Mouse (Mus musculus) embryonic facial prominence, embryonic 14.5 days (tissue): ENCODE data around the gene Ppan. TPM values are rescaled to one million over a fixed set of nuclear protein-coding genes. Genes with fewer than 3 reads are reported as not detected.

Source experiments
- ATAC-seq: fragments of 200-750 bp; cut with Nextera tagmentation; 2 replicates; pipeline ENCODE4 v1.8.0; 2017; ENCODE audit warnings: low read depth, moderate number of reproducible peaks, moderate TSS enrichment
- DNase-seq: peaks from one replicate; pipeline ENCODE4 v3.0.0-alpha.2; 2015; ENCODE audit warnings: low spot score
- H3K27ac ChIP-seq: fragments of 300-500 bp; sonication (generic); replicated peaks from 2 replicates; pipeline ENCODE4 v1.5.1; 2014; ENCODE audit warnings: low read depth, mild to moderate bottlenecking, low read length, moderate library complexity
- H3K27me3 ChIP-seq: fragments of 300-500 bp; sonication (generic); replicated peaks from 2 replicates; pipeline ENCODE4 v1.6.1; 2014; ENCODE audit warnings: low read length; ENCODE audit not compliant: control insufficient read depth, insufficient read depth
- H3K36me3 ChIP-seq: fragments of 300-500 bp; sonication (generic); 2 replicates; pipeline ENCODE4 v1.6.1; 2014; ENCODE audit warnings: low read length, mixed read lengths; ENCODE audit not compliant: control insufficient read depth, insufficient read depth
- H3K4me1 ChIP-seq: fragments of 300-500 bp; sonication (generic); 2 replicates; pipeline ENCODE4 v1.6.1; 2014; ENCODE audit warnings: antibody characterized with exemption, low read length; ENCODE audit not compliant: control insufficient read depth, insufficient read depth
- H3K4me2 ChIP-seq: fragments of 300-500 bp; sonication (generic); 2 replicates; pipeline ENCODE4 v1.6.1; 2014; ENCODE audit warnings: low read depth, mild to moderate bottlenecking, low read length, moderate library complexity, mixed read lengths
- H3K4me3 ChIP-seq: fragments of 300-500 bp; sonication (generic); 2 replicates; pipeline ENCODE4 v1.5.1; 2014; ENCODE audit warnings: low read depth, mild to moderate bottlenecking, low read length
- H3K9ac ChIP-seq: fragments of 300-500 bp; sonication (generic); 2 replicates; pipeline ENCODE4 v1.6.1; 2014; ENCODE audit warnings: low read depth, mild to moderate bottlenecking, low read length, moderate library complexity, mixed read lengths
- H3K9me3 ChIP-seq: fragments of 300-500 bp; sonication (generic); 2 replicates; pipeline ENCODE4 v1.6.1; 2016; ENCODE audit warnings: low read length; ENCODE audit not compliant: control insufficient read depth
- WGBS: fragments of 180-500 bp; shearing (Covaris S2); extraction: QIAGEN DNeasy Blood & Tissue Kit; methylation state at CpG from one replicate; pipeline ENCODE4 v1.1.7; 2014; 5-methylcytosine and 5-hydroxymethylcytosine counted together
- polyA plus RNA-seq: library from polyadenylated mRNA; unstranded; fragments of >200 nt; fragmentation: Nextera tagmentation; extraction: Ambion mirVana; gene quantifications from 2 replicates; pipeline ENCODE4 v1.2.1, GENCODE M21; 2014

The Ppan gene
- polyA plus RNA-seq, 1 experiment from 2014 or later = 65.7 TPM

- no peak for DNase-seq
- no peak overlapping the region for H3K9ac ChIP-seq
- H3K4me1 ChIP-seq = no peaks in the 10 kb centered on the region
- no peak overlapping the region for H3K4me2 ChIP-seq
- no peaks in the 10 kb centered on the region for H3K36me3 ChIP-seq
- ATAC-seq = no peak
- no peak overlapping the region for H3K27ac ChIP-seq
- H3K9me3 ChIP-seq = no peaks in the 10 kb centered on the region
- 61% methylated on average over 3 of the region's 3 CpGs for WGBS
- no peak overlapping the region for H3K4me3 ChIP-seq
- peaks cover 36% of the 10 kb centered on the region for H3K27me3 ChIP-seq
These were observed 21.1 kb upstream of the Ppan start for GRCm38 (mm10) chr9:20866879-20867278.

- H3K27me3 ChIP-seq = peaks cover 36% of the 10 kb centered on the region
- 10% methylated on average over 43 of the region's 53 CpGs for WGBS
- no peaks in the 10 kb centered on the region for H3K4me1 ChIP-seq
- peak within 1 kb of the TSS; percentile 59 for H3K4me2 ChIP-seq
- no peaks in the 10 kb centered on the region for H3K36me3 ChIP-seq
- peak; percentile 39 for DNase-seq
- no peak within 1 kb of the TSS for H3K27ac ChIP-seq
- H3K9ac ChIP-seq = peak within 1 kb of the TSS; percentile 61
- no peaks in the 10 kb centered on the region for H3K9me3 ChIP-seq
- H3K4me3 ChIP-seq = peak within 1 kb of the TSS; percentile 49
- ATAC-seq = peak; percentile 51
These were observed 19.4 kb upstream of the Ppan start, which contains the start of gene A230050P20Rik for GRCm38 (mm10) chr9:20868448-20869001. A230050P20Rik (plus strand) TSS chr9:20868642.

DNA sequence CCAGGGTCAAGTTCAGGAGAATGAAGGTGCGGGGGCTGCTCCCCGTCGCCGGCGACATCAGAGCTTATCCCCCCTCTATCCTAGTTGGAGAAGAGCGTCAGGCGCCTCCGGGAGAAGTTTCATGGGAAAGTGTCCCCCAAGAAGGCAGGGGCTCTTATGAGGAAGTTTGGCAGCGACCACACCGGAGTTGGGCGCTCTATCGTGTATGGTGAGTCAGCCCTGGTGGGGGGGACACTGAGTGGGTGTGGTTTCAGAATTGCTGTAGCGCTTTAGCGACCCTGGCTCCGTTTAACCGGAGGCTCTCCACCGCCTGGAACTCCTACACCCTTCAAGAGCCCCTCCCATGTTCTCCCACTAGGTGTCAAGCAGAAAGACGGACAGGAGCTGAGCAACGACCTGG, 18.7 kb upstream of the Ppan start:
- peak overlapping the region; percentile 61; the same call in 1 of the 2 replicates for H3K9ac ChIP-seq
- no peak for ATAC-seq
- 8% methylated on average over 16 of the region's 19 CpGs for WGBS

GRCm38 (mm10) chr9:20870211-20871173, 17.5 kb upstream of the Ppan start:
- H3K4me2 ChIP-seq = no peak overlapping the region
- no peak overlapping the region for H3K27ac ChIP-seq
- no peaks in the 10 kb centered on the region for H3K9me3 ChIP-seq
- ATAC-seq (no peak), DNase-seq (no peak)
- H3K36me3 ChIP-seq = no peaks in the 10 kb centered on the region
- H3K9ac ChIP-seq = no peak overlapping the region
- peaks cover 36% of the 10 kb centered on the region for H3K27me3 ChIP-seq
- no peaks in the 10 kb centered on the region for H3K4me1 ChIP-seq
- no peak overlapping the region for H3K4me3 ChIP-seq
- WGBS = 70% methylated on average over 12 of the region's 12 CpGs

More for the DNA sequence above, 18.7 kb upstream of the Ppan start:
- H3K27me3 ChIP-seq = peaks cover 36% of the 10 kb centered on the region
- H3K36me3 ChIP-seq = no peaks in the 10 kb centered on the region
- H3K4me3 ChIP-seq = peak overlapping the region; percentile 49
- no peaks in the 10 kb centered on the region for H3K4me1 ChIP-seq
- H3K27ac ChIP-seq = no peak overlapping the region
- DNase-seq = no peak
- no peaks in the 10 kb centered on the region for H3K9me3 ChIP-seq
- H3K4me2 ChIP-seq = peak overlapping the region; percentile 59

DNA sequence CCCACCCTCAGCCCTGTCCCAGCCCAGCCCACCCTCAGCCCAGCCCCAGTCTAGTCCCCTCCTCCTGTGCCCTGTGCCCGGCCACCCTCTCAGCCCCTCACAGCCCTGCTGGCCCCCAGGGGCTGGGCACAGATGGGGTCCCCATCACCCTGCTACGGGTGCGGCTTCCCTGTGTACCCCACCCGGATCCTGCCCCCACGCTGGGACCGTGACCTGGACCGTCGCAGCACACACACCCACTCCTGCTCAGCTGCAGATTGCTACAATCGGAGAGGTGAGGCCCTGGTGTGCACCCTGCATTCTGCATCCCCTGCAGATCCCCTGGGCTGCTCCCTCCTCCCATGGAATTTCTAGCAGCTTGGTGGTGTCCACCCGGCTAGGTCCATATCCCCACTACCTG, 15.0 kb upstream of the Ppan start:
- H3K27me3 ChIP-seq = peaks cover 29% of the 10 kb centered on the region
- no peak overlapping the region for H3K9ac ChIP-seq
- ATAC-seq (no peak), DNase-seq (no peak)
- no peak overlapping the region for H3K27ac ChIP-seq
- no peak overlapping the region for H3K4me3 ChIP-seq
- no peaks in the 10 kb centered on the region for H3K36me3 ChIP-seq
- H3K4me1 ChIP-seq = no peaks in the 10 kb centered on the region
- WGBS = 70% methylated on average over 4 of the region's 10 CpGs
- H3K4me2 ChIP-seq = no peak overlapping the region
- H3K9me3 ChIP-seq = no peaks in the 10 kb centered on the region

GRCm38 (mm10) chr9:20873521-20873920, 14.5 kb upstream of the Ppan start:
- Histone ChIP-seq H3K9me3 (no peaks in the 10 kb centered on the region), H3K4me3 (no peak overlapping the region), H3K27ac (no peak overlapping the region), H3K27me3 (peaks cover 24% of the 10 kb centered on the region), H3K4me1 (no peaks in the 10 kb centered on the region), H3K36me3 (no peaks in the 10 kb centered on the region), H3K4me2 (no peak overlapping the region), H3K9ac (no peak overlapping the region)
- ATAC-seq = no peak
- 80% methylated on average over 12 of the region's 12 CpGs for WGBS
- DNase-seq = no peak

- ATAC-seq = no peak
- H3K27ac ChIP-seq = no peak overlapping the region
- H3K9me3 ChIP-seq = no peaks in the 10 kb centered on the region
- H3K4me2 ChIP-seq = no peak overlapping the region
- no peaks in the 10 kb centered on the region for H3K36me3 ChIP-seq
- H3K27me3 ChIP-seq = peaks cover 7% of the 10 kb centered on the region
- H3K9ac ChIP-seq = no peak overlapping the region
- no peaks in the 10 kb centered on the region for H3K4me1 ChIP-seq
- no peak overlapping the region for H3K4me3 ChIP-seq
- WGBS = 61% methylated on average over 22 of the region's 23 CpGs
- no peak for DNase-seq
These were observed 12.8 kb upstream of the Ppan start for GRCm38 (mm10) chr9:20875021-20875790.

DNA sequence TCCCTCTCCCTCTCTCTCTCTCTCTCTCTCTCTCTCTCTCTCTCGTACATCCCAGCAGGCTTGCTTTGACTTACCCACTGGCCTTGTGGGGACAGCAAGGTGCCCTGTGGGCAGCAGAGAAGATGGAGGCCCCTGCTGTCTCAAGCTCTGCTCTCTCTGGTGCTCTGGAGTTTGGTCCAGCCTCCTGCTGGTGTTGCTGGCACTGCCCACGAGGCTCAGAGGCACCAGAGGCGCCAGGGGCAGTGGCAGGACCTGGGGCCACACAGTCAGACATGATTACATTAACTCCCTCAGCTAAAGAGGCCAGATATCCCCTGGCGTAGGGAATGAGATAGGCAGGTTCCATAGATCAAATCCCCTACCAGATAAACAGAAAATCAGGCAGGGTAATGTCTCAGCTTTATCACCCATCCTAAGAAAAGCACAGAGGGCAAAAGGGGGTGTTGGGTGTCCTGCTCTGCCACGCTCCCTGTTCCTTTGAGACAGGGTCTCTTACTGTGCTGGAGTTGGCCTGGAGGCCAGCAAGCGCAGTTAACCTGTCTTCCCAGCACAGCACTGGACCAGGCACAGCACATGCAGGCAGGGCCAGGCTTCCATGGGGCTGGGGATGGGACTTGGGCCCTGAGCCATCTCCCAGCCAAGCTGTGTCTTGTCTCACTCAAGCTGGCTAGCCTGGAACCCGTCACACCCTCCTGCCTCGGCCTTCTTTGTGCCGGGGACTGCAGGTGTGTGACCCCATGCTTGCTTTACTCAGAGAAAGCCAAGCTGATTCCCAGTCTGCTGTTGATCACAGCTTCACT, 11.5 kb upstream of the Ppan start:
- Histone ChIP-seq H3K27me3 (no peaks in the 10 kb centered on the region), H3K4me1 (no peaks in the 10 kb centered on the region), H3K4me3 (no peak overlapping the region), H3K9ac (no peak overlapping the region), H3K4me2 (no peak overlapping the region), H3K27ac (no peak overlapping the region), H3K36me3 (no peaks in the 10 kb centered on the region), H3K9me3 (no peaks in the 10 kb centered on the region)
- ATAC-seq (no peak), DNase-seq (no peak)
- 63% methylated on average over 8 of the region's 9 CpGs for WGBS
